Mouse (Mus musculus) embryonic fibroblast, embryonic 13.5 days (primary cell): ENCODE results near the gene Arpc3.

Experiments used
- CTCF ChIP-seq: IDR thresholded peaks from 2 replicates; pipeline ENCODE4 v1.5.1; 2011; ENCODE audit warnings: mild to moderate bottlenecking, control low read depth, low read length, moderate library complexity, borderline replicate concordance; ENCODE audit not compliant: insufficient read depth
- POLR2A ChIP-seq: IDR thresholded peaks from 2 replicates; pipeline ENCODE4 v1.6.1; 2011; ENCODE audit warnings: low read depth, mild to moderate bottlenecking, control low read depth, low read length, moderate library complexity

- no peak for TF ChIP-seq CTCF
- no peak for TF ChIP-seq POLR2A
Measured at GRCm38 (mm10) chr5:122400628-122401302, 9.1 kb downstream of the Arpc3 start.
